Mouse (Mus musculus) hindbrain, embryonic 15.5 days (tissue): Measurements from ENCODE around the gene Gm10322. TPM values are rescaled to one million over a fixed set of nuclear protein-coding genes. Genes with fewer than 3 reads are reported as not detected.

Source experiments
- ATAC-seq: fragments of 200-750 bp; cut with Nextera tagmentation; 2 replicates; pipeline ENCODE4 v1.8.0; 2017; ENCODE audit warnings: low read depth, moderate number of reproducible peaks, moderate TSS enrichment; ENCODE audit not compliant: low FRiP score
- H3K27ac ChIP-seq: fragments of 300-500 bp; sonication (generic); replicated peaks from 2 replicates; pipeline ENCODE4 v1.5.1; 2015; ENCODE audit warnings: mild to moderate bottlenecking, inconsistent platforms
- H3K27me3 ChIP-seq: fragments of 300-500 bp; sonication (generic); 2 replicates; pipeline ENCODE4 v1.6.1; 2015; ENCODE audit warnings: control low read depth, inconsistent platforms
- H3K36me3 ChIP-seq: fragments of 300-500 bp; sonication (generic); 2 replicates; pipeline ENCODE4 v1.6.1; 2015; ENCODE audit warnings: control low read depth, inconsistent platforms
- H3K4me1 ChIP-seq: fragments of 300-500 bp; sonication (generic); replicated peaks from 2 replicates; pipeline ENCODE4 v1.6.1; 2015; ENCODE audit warnings: control low read depth, inconsistent platforms
- H3K4me2 ChIP-seq: fragments of 300-500 bp; sonication (generic); 2 replicates; pipeline ENCODE4 v1.6.1; 2015; ENCODE audit warnings: moderate library complexity, mild to moderate bottlenecking, inconsistent platforms
- H3K4me3 ChIP-seq: fragments of 300-500 bp; sonication (generic); 2 replicates; pipeline ENCODE4 v1.5.1; 2015; ENCODE audit warnings: mild to moderate bottlenecking, inconsistent platforms
- H3K9ac ChIP-seq: fragments of 300-500 bp; sonication (generic); 2 replicates; pipeline ENCODE4 v1.6.1; 2015; ENCODE audit warnings: inconsistent platforms
- H3K9me3 ChIP-seq: fragments of 300-500 bp; sonication (generic); 2 replicates; pipeline ENCODE4 v1.6.1; 2016; ENCODE audit warnings: control low read depth, inconsistent platforms
- WGBS: fragments of 180-500 bp; shearing (Covaris S2); methylation state at CpG from one replicate; pipeline ENCODE4 v1.1.7; 2015; 5-methylcytosine and 5-hydroxymethylcytosine counted together
- polyA plus RNA-seq: library from polyadenylated mRNA; unstranded; fragments of >200 nt; fragmentation: Nextera tagmentation; extraction: Ambion mirVana; gene quantifications from 2 replicates; pipeline ENCODE4 v1.2.1, GENCODE M21; 2015

The Gm10322 gene
- not detected in 2 replicates for polyA plus RNA-seq

DNA sequence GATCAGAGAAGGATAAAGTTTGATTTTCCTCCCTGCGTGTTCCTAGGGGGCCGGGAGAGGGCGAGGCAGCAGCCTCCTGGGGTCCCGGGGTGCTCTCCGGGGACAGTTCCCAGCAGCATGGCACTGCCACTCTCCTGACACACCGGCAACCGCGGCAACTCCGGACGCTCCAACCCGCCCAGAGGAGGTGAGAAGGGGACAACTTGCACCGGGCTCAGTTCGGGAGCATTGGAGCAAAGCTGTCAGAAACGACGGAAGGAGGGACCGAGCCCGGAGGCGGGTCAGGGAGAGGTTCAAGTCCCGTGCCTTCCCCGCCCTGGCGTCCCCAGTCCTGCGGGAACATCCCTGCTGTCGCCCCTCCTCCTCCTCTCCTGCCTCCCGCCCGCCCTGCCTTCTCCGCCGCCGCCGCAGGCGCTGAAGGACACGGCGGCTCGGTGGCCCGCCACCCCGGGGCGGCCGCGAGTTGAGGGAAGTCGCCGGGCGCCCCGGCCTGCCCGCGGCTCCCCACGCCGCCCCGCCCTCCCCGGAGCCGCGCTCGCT is at the start of gene Gm10322:
Gm10322 (plus strand) TSS at position 83 of the 540 bp plus-strand sequence.
- H3K9ac ChIP-seq = peak within 1 kb of the TSS; percentile 90
- peak within 1 kb of the TSS; percentile 87 for H3K4me3 ChIP-seq
- no peaks in the 10 kb centered on the region for H3K9me3 ChIP-seq
- peak; percentile 79 for ATAC-seq
- H3K36me3 ChIP-seq = no peaks in the 10 kb centered on the region
- H3K4me2 ChIP-seq = peak within 1 kb of the TSS; percentile 90
- peak within 1 kb of the TSS; percentile 88 for H3K27ac ChIP-seq
- under 1% methylated on average over 44 of the region's 51 CpGs for WGBS
- H3K27me3 ChIP-seq = no peaks in the 10 kb centered on the region
- peaks cover 28% of the 10 kb centered on the region for H3K4me1 ChIP-seq

DNA sequence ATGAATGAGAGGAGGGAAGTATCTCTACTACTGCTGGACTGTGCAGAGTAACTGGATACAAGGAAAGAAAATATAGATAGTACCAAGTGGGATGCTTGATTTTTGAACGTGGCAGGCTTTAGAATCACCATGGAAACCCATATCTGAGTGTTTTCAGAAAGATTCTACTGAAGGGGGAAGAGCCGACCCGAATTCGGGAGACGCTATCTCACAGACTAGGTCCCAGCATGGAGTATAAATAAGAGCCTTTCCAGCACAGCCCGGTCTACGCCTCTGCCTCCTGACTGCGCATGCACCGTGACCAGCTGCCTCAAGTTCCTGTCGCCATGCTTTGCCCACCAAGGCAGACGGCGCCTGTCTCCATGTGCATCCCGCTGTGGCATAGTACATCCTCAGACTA is 48.9 kb upstream of the Gm10322 start:
- no peak overlapping the region for H3K4me2 ChIP-seq
- no peak overlapping the region for H3K4me3 ChIP-seq
- no peaks in the 10 kb centered on the region for H3K4me1 ChIP-seq
- ATAC-seq = no peak
- H3K27me3 ChIP-seq = no peaks in the 10 kb centered on the region
- 95% methylated on average over 13 of the region's 13 CpGs for WGBS
- H3K27ac ChIP-seq = no peak overlapping the region
- no peaks in the 10 kb centered on the region for H3K9me3 ChIP-seq
- no peaks in the 10 kb centered on the region for H3K36me3 ChIP-seq
- no peak overlapping the region for H3K9ac ChIP-seq

DNA sequence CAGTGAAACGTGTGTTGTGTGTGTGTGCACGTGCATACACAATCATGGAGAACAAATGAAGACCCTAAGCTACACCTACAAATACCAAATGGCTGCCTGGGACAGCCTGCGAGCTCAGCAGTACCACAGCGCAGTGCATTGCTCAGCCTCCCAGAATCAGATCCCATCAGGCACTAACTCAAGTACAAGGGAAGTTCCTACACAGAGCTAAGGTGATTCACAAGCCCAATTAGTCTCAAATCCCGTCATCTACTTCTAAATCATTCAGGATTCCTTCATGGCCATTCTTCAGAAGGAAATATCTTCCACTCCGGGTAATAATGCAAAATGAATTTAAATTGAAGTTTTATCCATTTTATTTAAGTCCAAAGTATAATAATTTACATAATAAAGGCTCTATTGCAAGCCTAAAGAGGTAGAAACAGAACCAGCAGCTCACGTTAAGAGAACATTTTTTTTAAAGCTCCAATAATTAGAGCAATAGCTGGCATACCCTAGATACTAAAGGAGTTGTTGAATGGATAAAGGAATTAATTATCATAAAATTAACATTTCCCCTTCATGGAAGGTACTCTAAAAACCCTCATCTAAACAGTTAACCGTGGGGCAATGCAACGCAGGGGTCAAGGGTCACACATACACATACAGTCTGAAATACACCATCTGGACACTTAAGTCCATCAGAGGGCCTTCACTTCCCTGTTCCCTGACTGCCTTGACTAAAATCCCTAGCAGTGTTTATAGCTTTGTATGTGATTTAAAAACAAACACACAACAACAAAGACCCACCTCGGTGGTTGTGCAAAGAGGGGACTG is 47.0 kb upstream of the Gm10322 start:
- 65% methylated on average over 10 of the region's 10 CpGs for WGBS

DNA sequence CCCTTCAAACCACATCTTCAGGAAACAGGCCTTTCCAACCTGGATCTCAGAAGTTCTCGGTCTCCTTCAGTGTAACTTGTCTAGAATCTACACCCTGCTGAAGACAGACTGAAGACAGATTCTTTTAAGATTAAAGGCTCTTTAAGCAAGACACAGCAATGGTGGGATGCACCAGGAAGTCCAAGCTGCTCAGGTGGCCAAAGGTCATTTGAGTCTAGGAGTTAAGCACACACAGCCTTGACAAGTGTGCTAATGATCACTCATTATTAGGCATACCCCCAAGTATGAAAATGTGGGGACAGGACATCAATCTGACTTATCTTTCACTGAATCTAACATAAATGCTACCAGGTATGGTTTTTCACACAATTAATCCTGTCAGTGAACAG is 46.4 kb upstream of the Gm10322 start:
- H3K9me3 ChIP-seq = peaks cover 6% of the 10 kb centered on the region; the same call in 1 of the 2 replicates
- no peak overlapping the region for H3K4me2 ChIP-seq
- no peak overlapping the region for H3K4me3 ChIP-seq
- H3K9ac ChIP-seq = no peak overlapping the region
- H3K4me1 ChIP-seq = no peaks in the 10 kb centered on the region
- WGBS = 85% methylated on average over 1 of the region's 1 CpGs
- H3K27me3 ChIP-seq = no peaks in the 10 kb centered on the region
- no peak overlapping the region for H3K27ac ChIP-seq
- H3K36me3 ChIP-seq = no peaks in the 10 kb centered on the region
- no peak for ATAC-seq

More for the DNA sequence above, 47.0 kb upstream of the Gm10322 start:
- Histone ChIP-seq H3K36me3 (no peaks in the 10 kb centered on the region), H3K4me2 (no peak overlapping the region), H3K9me3 (peaks cover 6% of the 10 kb centered on the region; the same call in 1 of the 2 replicates), H3K9ac (no peak overlapping the region), H3K27ac (no peak overlapping the region), H3K4me3 (no peak overlapping the region), H3K4me1 (no peaks in the 10 kb centered on the region), H3K27me3 (no peaks in the 10 kb centered on the region)
- ATAC-seq = no peak

DNA sequence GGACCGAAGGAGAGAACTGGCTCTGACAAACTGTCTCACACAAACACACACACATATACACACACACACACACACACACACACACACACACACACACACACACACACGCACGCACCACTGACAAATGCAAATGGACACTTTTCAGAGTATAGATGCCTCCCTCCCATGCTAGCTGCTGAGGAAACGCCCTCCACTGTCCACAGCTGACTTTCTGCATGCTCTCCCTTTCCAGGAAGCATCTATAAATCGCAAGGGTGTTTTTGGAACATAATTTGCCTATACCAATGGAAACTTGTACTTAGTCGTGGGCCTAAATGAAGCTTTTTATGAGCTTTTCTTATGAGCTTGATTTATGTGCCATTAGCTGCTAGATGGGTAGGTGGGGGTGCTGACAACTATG is 45.5 kb upstream of the Gm10322 start:
- 87% methylated on average over 6 of the region's 6 CpGs for WGBS
- no peak for ATAC-seq
- H3K27ac ChIP-seq = no peak overlapping the region
- H3K27me3 ChIP-seq = no peaks in the 10 kb centered on the region
- H3K4me2 ChIP-seq = no peak overlapping the region
- H3K4me1 ChIP-seq = no peaks in the 10 kb centered on the region
- H3K9ac ChIP-seq = no peak overlapping the region
- H3K4me3 ChIP-seq = no peak overlapping the region
- H3K9me3 ChIP-seq = peaks cover 6% of the 10 kb centered on the region; the same call in 1 of the 2 replicates
- no peaks in the 10 kb centered on the region for H3K36me3 ChIP-seq

DNA sequence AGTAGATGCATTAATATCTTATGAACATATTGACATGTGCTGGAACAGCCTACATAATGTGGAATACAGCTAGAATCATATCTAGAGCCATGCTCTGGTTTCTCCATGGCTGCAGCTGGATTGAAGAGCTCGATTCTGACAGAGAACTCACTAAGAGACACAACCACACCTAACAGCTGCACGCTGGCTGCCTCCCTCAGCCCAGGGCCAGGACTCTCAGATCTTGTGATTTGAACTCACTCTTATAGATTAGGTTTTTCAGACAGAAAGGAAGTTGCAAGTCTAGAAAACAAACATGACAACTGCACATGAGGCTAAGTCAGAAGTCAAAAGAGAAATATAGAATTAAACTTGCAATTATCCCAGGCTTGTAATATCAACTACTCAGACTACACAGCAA is 45.1 kb upstream of the Gm10322 start:
- Histone ChIP-seq H3K4me2 (no peak overlapping the region), H3K9ac (no peak overlapping the region), H3K27ac (no peak overlapping the region), H3K9me3 (peaks cover 6% of the 10 kb centered on the region; the same call in 1 of the 2 replicates), H3K27me3 (no peaks in the 10 kb centered on the region), H3K4me3 (no peak overlapping the region), H3K36me3 (no peaks in the 10 kb centered on the region), H3K4me1 (no peaks in the 10 kb centered on the region)
- 77% methylated on average over 2 of the region's 2 CpGs for WGBS
- no peak for ATAC-seq

GRCm38 (mm10) chr10:59571273-59571672 is 44.6 kb upstream of the Gm10322 start:
- Histone ChIP-seq H3K36me3 (no peaks in the 10 kb centered on the region), H3K27me3 (no peaks in the 10 kb centered on the region), H3K27ac (no peak overlapping the region), H3K9me3 (peaks cover 6% of the 10 kb centered on the region; the same call in 1 of the 2 replicates), H3K9ac (no peak overlapping the region), H3K4me3 (no peak overlapping the region), H3K4me2 (no peak overlapping the region), H3K4me1 (no peaks in the 10 kb centered on the region)
- 87% methylated on average over 4 of the region's 4 CpGs for WGBS
- no peak for ATAC-seq

GRCm38 (mm10) chr10:59571964-59572363 is 43.9 kb upstream of the Gm10322 start:
- Histone ChIP-seq H3K9ac (no peak overlapping the region), H3K36me3 (no peaks in the 10 kb centered on the region), H3K27ac (no peak overlapping the region), H3K4me2 (no peak overlapping the region), H3K4me3 (no peak overlapping the region), H3K4me1 (no peaks in the 10 kb centered on the region), H3K9me3 (peaks cover 6% of the 10 kb centered on the region; the same call in 1 of the 2 replicates), H3K27me3 (no peaks in the 10 kb centered on the region)
- 94% methylated on average over 5 of the region's 5 CpGs for WGBS
- ATAC-seq = no peak

GRCm38 (mm10) chr10:59576305-59576704 is 39.6 kb upstream of the Gm10322 start:
- Histone ChIP-seq H3K36me3 (no peaks in the 10 kb centered on the region), H3K9me3 (peaks cover 6% of the 10 kb centered on the region; the same call in 1 of the 2 replicates), H3K27me3 (no peaks in the 10 kb centered on the region), H3K4me1 (peaks cover 7% of the 10 kb centered on the region), H3K27ac (no peak overlapping the region), H3K4me2 (no peak overlapping the region), H3K9ac (no peak overlapping the region), H3K4me3 (no peak overlapping the region)
- no peak for ATAC-seq
- 58% methylated on average over 5 of the region's 5 CpGs for WGBS

GRCm38 (mm10) chr10:59577871-59578801 is 37.7 kb upstream of the Gm10322 start:
- H3K4me2 ChIP-seq = no peak overlapping the region
- no peak for ATAC-seq

GRCm38 (mm10) chr10:59579645-59580044 is 36.2 kb upstream of the Gm10322 start:
- H3K4me1 ChIP-seq = peaks cover 7% of the 10 kb centered on the region
- WGBS = 92% methylated on average over 3 of the region's 3 CpGs
- H3K27ac ChIP-seq = no peak overlapping the region
- H3K9me3 ChIP-seq = no peaks in the 10 kb centered on the region
- no peak overlapping the region for H3K4me2 ChIP-seq
- H3K27me3 ChIP-seq = no peaks in the 10 kb centered on the region
- H3K36me3 ChIP-seq = no peaks in the 10 kb centered on the region
- no peak overlapping the region for H3K9ac ChIP-seq
- H3K4me3 ChIP-seq = no peak overlapping the region
- no peak for ATAC-seq

More at GRCm38 (mm10) chr10:59577871-59578801, 37.7 kb upstream of the Gm10322 start:
- Histone ChIP-seq H3K27ac (0 out of 2 replicates have a peak overlapping the region, but pooled peaks have one; percentile 22), H3K4me3 (no peak overlapping the region), H3K9me3 (peaks cover under 1% of the 10 kb centered on the region; the same call in 1 of the 2 replicates), H3K27me3 (no peaks in the 10 kb centered on the region), H3K9ac (no peak overlapping the region), H3K4me1 (peaks cover 7% of the 10 kb centered on the region), H3K36me3 (no peaks in the 10 kb centered on the region)
- 59% methylated on average over 12 of the region's 12 CpGs for WGBS
